Mouse (Mus musculus) cerebellum, postnatal 14 days (tissue): ENCODE results near the gene Myh4.

Experiments used
- DNase-seq, 2 experiments: peaks; one replicate each; pipeline ENCODE4 v3.0.0; 2021; ENCODE audit warnings: mixed read lengths in 2 of 2

Myh4 gene

DNA sequence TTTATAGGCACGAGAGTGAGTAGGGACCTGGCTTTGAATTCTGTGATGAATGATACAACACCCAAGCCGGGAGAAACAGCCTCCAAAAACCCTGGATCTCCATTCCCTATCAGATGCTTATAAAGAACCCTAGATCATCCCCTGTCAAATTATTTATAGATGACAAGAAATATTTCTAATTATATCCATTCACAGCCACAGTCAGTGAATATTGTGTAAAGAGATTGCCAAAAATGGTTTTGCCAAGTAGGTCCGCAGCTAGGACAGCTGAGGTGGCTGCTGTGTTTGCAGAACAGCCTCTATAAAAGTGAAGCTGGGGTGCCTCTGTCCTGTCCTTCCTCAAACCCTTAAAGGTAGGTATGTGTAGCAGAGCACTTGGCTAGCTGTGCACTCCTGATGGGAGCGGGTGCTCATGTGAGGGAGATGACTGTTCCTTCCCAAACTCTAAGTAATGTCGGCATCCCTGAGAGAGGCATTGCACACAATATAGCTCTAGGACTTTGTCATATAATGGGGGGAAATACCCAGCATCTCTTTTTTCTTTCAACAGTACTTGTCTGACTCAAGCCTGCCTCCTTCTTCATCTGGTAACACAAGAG is at the start of gene Myh4:
Myh4 (plus strand) TSS at position 549 of the 599 bp plus-strand sequence.
- no peak for DNase-seq

DNA sequence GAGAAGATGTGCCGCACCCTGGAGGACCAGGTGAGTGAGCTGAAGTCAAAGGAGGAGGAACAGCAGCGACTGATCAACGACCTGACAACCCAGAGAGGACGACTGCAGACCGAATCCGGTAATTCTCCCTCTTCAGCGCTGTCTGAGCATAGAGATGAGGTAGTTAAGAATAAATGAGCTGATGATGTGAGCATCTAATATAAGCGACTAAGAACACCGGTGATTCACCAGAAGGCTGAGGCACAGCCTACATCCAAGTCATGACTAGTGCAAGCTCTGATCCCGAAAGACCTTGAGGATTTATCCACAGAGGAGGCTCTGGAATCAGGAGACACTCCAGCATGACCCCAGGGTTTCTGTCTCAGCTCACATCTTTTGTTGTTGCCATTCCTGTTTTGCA is 47.5 kb upstream of the Myh4 start:
- DNase-seq, result no peak

DNA sequence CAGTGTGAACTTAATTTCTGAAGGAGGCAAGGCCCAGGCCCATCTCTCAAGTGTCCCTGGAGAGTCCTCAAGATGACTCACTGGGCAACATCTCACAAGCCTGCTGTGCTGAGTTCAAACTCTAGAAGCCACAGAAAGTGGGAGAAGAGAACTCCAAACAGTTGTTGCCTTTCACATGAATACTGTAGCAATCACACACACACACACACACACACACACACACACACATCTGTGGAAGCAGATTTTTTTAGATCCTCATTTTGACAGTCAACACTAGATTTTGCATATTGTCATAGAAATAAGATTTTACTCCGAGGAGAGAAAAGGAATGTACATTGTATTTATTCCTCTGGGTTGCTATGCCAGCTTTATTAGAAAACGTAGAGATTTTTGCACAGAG is 47.0 kb upstream of the Myh4 start:
- DNase-seq, result no peak

- DNase-seq, result no peak
Measured at GRCm38 (mm10) chr11:67191496-67191895, 46.3 kb upstream of the Myh4 start.

DNA sequence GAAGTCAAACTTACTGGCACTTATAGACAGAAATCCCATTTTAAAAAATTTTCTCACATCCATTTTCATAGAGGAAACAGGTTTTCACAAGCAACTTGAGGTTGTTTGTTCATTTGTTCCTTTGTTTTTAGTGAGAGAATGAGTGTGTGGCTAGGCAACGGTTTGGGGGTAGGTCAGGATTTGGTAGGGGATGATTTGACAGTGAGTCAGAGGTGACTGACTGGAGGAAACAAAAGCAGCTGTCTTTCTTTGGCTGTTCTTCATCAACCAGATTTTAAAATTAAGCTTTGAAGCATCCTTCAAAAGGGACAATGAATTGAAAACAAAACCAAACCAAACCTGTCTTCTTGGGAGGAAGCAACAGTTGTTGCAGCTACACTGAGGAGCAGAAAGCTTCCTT is 38.5 kb upstream of the Myh4 start:
- DNase-seq, result no peak

- no peak for DNase-seq
Measured at GRCm38 (mm10) chr11:67199752-67200151, 38.1 kb upstream of the Myh4 start, which contains the start of gene Myh1. Gene Myh1 (plus strand): TSS chr11:67200052.

DNA sequence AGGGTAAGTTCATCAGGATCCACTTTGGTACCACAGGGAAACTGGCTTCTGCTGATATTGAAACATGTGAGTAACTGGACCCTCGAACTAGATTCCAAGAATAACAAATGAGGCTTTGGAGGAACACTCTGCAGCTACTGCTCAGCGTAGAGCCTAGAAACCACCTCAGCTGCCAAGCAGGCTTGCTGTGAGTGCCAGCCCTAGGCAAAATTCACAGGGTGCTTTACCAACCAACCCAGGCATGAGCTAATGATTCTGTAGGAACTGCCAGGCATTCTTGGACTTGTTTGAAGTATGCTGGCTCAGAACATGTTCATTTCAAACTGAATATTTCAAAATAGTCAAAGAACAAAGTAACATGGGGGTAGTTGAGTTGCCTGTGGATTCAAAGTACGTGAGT is 33.1 kb upstream of the Myh4 start:
- peak; percentile 5 to 30 for DNase-seq

DNA sequence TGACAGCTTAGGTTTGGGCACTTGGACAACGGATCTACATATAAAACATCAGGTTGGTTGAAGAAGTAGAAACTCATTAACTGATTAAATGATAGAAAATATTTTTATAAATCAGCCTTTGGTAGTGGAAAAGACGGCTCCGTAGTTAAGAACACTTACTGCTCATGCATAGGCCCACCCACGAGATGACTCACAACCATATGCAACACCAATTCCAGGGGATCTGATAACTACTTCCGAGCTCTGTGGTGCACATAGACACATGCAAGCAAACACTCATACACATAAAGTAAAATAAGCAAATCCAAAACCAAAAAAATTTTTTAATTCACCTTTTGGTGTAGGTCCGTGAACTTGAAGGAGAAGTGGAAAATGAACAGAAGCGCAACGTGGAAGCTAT is 16.0 kb upstream of the Myh4 start:
- no peak for DNase-seq

GRCm38 (mm10) chr11:67224466-67224865 is 13.4 kb upstream of the Myh4 start:
- no peak for DNase-seq

DNA sequence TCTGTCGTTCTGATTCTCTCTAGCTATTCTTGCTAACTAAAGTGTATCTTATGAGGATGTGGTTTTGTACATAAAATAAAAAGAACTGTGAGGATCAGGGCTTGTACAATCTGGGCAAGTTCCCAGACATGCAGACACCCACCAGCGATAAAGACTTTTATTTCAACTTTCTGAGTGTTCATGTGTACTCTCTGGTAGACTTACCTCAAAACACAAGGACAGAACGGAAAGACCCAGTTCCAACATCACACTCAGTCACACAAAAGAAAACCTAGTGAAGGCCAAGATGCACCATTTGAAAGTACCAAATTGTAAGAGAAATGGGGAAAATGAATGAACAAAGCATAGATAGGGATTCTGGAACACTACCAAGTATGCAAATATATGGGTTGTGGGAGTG is 9.1 kb upstream of the Myh4 start:
- no peak for DNase-seq

GRCm38 (mm10) chr11:67229166-67229565 is 8.7 kb upstream of the Myh4 start:
- DNase-seq, result no peak

- no peak for DNase-seq
Measured at GRCm38 (mm10) chr11:67229946-67230345, 7.9 kb upstream of the Myh4 start.

DNA sequence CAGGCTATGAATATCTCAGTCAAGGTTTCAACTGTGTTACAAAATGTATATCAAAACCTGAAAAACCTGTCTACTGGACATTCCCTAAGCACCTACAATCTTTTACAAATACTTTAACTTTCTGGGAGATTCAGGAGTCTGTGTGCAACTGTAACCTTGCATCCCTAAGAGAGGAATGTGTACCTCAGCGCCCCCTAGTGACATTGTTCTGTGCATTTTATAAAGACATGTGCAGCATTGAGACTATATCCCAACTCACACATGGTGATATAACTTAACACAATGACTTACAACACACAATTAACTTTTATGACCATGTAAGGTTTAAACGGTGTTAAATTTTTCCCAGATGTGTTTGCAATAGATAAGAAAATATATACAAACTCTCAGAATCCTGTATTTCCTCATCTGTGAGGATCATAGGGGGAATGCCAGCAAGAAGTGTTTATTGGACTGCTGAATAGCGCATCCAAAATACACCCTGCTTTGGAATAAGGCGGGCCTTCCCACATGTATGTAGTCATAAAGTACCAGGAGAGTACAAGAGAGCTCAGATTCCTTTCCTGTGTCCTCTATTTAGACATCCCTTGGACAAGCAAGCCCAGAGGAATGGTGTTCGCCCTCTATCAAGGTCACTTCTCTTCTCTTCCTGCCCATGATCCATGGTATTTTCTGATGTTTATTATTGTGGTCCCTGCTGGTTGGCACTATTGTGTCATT is 2.0 kb upstream of the Myh4 start:
- DNase-seq, result peak; percentile 68 to 78

DNA sequence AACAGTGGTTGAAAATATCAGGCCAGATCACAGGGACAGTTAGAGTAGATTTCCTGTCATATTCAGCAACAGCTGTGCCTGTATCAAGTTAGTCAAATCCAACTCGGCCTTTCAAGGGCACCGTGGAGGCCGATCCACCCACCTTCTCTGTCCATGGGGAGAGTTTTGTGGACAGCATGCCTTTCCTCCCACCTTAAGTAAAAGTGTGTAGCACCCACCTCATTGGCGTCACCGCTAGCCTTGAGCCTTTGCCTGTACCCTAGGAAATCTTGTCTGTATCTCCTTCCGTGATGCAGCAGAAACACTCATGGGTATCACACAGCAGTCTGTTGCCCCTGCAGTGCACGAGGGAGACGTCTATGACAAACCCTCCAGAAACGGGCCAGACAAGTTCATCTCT is 1.0 kb upstream of the Myh4 start:
- DNase-seq, result no peak

- peak in 1 of 2 experiments; percentile 12 for DNase-seq
Measured at GRCm38 (mm10) chr11:67241051-67241450, 3.2 kb downstream of the Myh4 start.

DNA sequence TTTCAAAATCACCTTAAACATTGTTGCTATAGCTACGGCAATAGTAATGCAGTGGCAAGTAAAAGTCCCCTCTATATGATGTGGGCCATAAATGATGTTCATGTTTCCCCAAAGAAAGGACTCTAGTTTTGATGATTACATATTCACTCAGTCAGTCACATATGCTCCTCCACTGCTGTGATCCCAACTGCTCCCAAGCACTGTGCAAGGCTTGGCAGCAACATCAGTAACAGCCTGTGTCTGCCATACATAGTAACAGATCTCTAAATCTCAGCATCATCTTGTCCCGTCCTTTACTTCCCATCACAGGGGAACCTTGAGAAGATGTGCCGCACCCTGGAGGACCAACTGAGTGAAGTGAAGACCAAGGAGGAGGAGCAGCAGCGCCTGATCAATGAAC is 15.9 kb downstream of the Myh4 start:
- DNase-seq, result peak; percentile 11 to 39

DNA sequence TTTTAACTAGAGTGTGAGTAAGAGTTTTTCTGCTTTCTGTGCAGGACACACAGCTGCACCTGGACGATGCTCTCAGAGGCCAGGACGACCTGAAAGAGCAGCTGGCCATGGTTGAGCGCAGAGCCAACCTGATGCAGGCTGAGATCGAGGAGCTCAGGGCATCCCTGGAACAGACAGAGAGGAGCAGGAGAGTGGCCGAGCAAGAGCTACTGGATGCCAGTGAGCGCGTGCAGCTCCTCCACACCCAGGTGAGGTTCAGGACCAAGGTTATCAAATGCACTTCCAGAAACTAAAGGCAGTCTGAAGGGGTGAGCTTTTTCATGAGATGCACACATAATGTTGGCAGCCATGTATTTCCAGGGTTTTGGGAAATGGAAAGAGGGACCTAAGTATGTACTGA is 19.2 kb downstream of the Myh4 start:
- DNase-seq, result no peak

GRCm38 (mm10) chr11:67260956-67261355 is 23.1 kb downstream of the Myh4 start:
- DNase-seq, result no peak

DNA sequence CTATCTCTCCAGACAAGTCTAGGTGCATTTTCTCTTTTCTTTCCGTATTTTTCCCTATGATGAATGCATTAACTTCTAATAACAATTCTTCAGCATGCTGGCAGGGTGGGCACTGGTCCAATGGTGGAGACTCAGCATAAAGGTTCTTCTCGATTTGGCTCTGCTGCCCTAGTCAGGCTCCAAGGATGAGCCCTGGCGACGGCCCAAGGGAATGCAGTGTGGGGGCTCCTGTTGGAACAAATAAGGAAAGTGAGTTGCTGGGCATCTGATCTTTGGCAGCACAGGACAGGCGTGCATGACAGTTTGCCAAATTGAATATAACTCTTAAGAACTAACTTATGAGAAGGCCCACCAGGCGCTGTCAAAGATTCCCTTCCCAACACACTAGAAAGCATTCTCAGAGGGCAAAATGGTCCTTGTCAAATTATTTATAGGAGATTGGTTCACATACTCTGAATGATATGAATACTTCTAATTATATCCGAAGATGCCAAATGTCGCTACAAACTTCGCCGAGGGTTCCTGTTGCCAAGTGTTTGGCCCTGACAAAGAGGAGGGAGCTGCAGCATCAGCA is 38.9 kb downstream of the Myh4 start, which contains the start of gene Myh8:
Myh8 (plus strand) TSS at position 524 of the 574 bp plus-strand sequence.
- DNase-seq, result peak; percentile 83 to 87

- DNase-seq, result no peak
Measured at GRCm38 (mm10) chr11:67293440-67293839, 55.6 kb downstream of the Myh4 start.
